ENCODE assay signal across 13 mouse cellular contexts in the genomic region with DNA sequence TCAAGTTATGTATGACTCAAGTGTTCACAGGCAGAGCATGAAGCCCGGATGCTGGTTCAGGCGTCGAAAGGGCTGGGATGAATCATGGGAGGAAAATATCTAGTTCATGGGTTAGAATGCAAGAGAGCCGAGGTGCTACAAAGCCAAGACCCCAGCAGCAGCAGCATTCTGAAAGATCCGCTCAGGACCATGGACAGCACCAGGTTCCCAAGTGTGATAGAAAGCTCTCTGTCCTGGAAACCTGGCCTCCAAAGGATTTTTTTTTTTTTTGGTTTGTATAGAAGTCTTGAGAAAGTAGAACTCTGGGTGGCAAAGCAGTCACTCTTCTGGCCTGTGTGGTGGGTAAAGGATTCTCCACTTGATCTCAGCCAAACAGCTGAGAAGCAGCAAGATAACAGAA.
A peak's percentile ranks its signal among the peaks of the same experiment; 100 is the strongest.
DNase-seq lines count a peak whose midpoint lies in the region; ATAC-seq lines count a peak whose summit lies in the region.
"Had no signal": no experiment of that assay in that cellular context is flagged by ENCODE, and none has a peak within 500 bp of the region (broad histone marks: within the 10 kb centered on the region; RNA-seq: fewer than 3 reads in every experiment).

No protein-coding gene starts in this region.

- WGBS in heart, embryonic 11.5 days (ENCODE audit: insufficient replicate concordance) = 47% methylated on average over 5 of the region's 5 CpGs
- 65% methylated on average over 5 of the region's 5 CpGs for WGBS in midbrain, embryonic 14.5 days
- 62% methylated on average over 5 of the region's 5 CpGs for WGBS in midbrain, embryonic 15.5 days
- 56% methylated on average over 5 of the region's 5 CpGs for WGBS in neural tube, embryonic 11.5 days

- no peak for ATAC-seq in heart, embryonic 11.5 days (replicated peaks; ENCODE audit: insufficient number of reproducible peaks, low FRiP score, low TSS enrichment)
- ATAC-seq in midbrain, embryonic 14.5 days (ENCODE audit: low FRiP score, low TSS enrichment) = no peak
- no peak for ATAC-seq in midbrain, embryonic 15.5 days (replicated peaks)
- ATAC-seq in neural tube, embryonic 11.5 days (ENCODE audit: insufficient read depth, low FRiP score, low TSS enrichment) = no peak
- ATAC-seq: forebrain, embryonic 16.5 days had no signal

- H3K4me1 ChIP-seq in heart, embryonic 11.5 days (ENCODE audit: control insufficient read depth, insufficient read depth, low read length) = no peaks in the 10 kb centered on the region
- H3K4me1 ChIP-seq in midbrain, embryonic 14.5 days (ENCODE audit: control insufficient read depth, insufficient read depth, low read length) = no peaks in the 10 kb centered on the region
- peaks cover 7% of the 10 kb centered on the region; the same call in 1 of the 2 replicates for H3K4me1 ChIP-seq in midbrain, embryonic 15.5 days
- no peaks in the 10 kb centered on the region for H3K4me1 ChIP-seq in neural tube, embryonic 11.5 days (ENCODE audit: control insufficient read depth, insufficient read depth, low read length)
- H3K4me1 ChIP-seq: heart, embryonic 15.5 days; limb, embryonic 15.5 days; midbrain, embryonic 12.5 days had no signal

- peak; percentile 51 for DNase-seq in heart, postnatal 4 days
- DNase-seq in midbrain, embryonic 14.5 days = peak; percentile 39
- peak; percentile 1 for DNase-seq in c-Kit-positive CD71-positive TER-119-negative erythroid progenitor cells, embryonic 14.5 days (ENCODE audit: low read depth)
- DNase-seq in neural tube, embryonic 11.5 days (ENCODE audit: low spot score) = peak; percentile 57
- no peak for DNase-seq in spleen, postnatal 14 days (ENCODE audit: low spot score in 2 of 2)
- no peak for DNase-seq in urinary bladder, postnatal 4 days (ENCODE audit: low spot score in 2 of 2)
- DNase-seq: cerebellum, postnatal 36 days had no signal

- H3K9ac ChIP-seq in heart, embryonic 11.5 days (ENCODE audit: low read depth, low read length) = no peak overlapping the region
- no peak overlapping the region for H3K9ac ChIP-seq in midbrain, embryonic 14.5 days (replicated peaks; ENCODE audit: low read length)
- no peak overlapping the region for H3K9ac ChIP-seq in midbrain, embryonic 15.5 days
- H3K9ac ChIP-seq in neural tube, embryonic 11.5 days (ENCODE audit: low read length) = no peak overlapping the region
- H3K9ac ChIP-seq: heart, embryonic 15.5 days; limb, embryonic 15.5 days; midbrain, embryonic 12.5 days had no signal

- H3K4me3 ChIP-seq in heart, embryonic 11.5 days (ENCODE audit: low read depth, low read length) = no peak overlapping the region
- no peak overlapping the region for H3K4me3 ChIP-seq in midbrain, embryonic 14.5 days (replicated peaks; ENCODE audit: low read depth, low read length)
- no peak overlapping the region for H3K4me3 ChIP-seq in midbrain, embryonic 15.5 days
- no peak overlapping the region for H3K4me3 ChIP-seq in neural tube, embryonic 11.5 days (ENCODE audit: low read depth, low read length)
- H3K4me3 ChIP-seq: heart, embryonic 15.5 days; limb, embryonic 15.5 days; midbrain, embryonic 12.5 days had no signal

- no peaks in the 10 kb centered on the region for H3K36me3 ChIP-seq in heart, embryonic 11.5 days (ENCODE audit: control insufficient read depth, insufficient read depth, low read length)
- no peaks in the 10 kb centered on the region for H3K36me3 ChIP-seq in midbrain, embryonic 14.5 days (ENCODE audit: control insufficient read depth, insufficient read depth, low read length)
- no peaks in the 10 kb centered on the region for H3K36me3 ChIP-seq in midbrain, embryonic 15.5 days (replicated peaks)
- H3K36me3 ChIP-seq in neural tube, embryonic 11.5 days (ENCODE audit: control insufficient read depth, insufficient read depth, low read length) = no peaks in the 10 kb centered on the region
- H3K36me3 ChIP-seq: heart, embryonic 15.5 days; limb, embryonic 15.5 days; midbrain, embryonic 12.5 days had no signal

- no peak overlapping the region for H3K4me2 ChIP-seq in heart, embryonic 11.5 days
- no peak overlapping the region for H3K4me2 ChIP-seq in midbrain, embryonic 14.5 days (ENCODE audit: low read length)
- H3K4me2 ChIP-seq in midbrain, embryonic 15.5 days = no peak overlapping the region
- no peak overlapping the region for H3K4me2 ChIP-seq in neural tube, embryonic 11.5 days (ENCODE audit: low read depth)
- H3K4me2 ChIP-seq: heart, embryonic 15.5 days; limb, embryonic 15.5 days; midbrain, embryonic 12.5 days had no signal

- no peak overlapping the region for H3K27ac ChIP-seq in heart, embryonic 11.5 days (ENCODE audit: low read depth, low read length)
- no peak overlapping the region for H3K27ac ChIP-seq in midbrain, embryonic 14.5 days (replicated peaks; ENCODE audit: low read depth, low read length)
- no peak overlapping the region for H3K27ac ChIP-seq in midbrain, embryonic 15.5 days
- no peak overlapping the region for H3K27ac ChIP-seq in neural tube, embryonic 11.5 days (ENCODE audit: low read depth, low read length)
- H3K27ac ChIP-seq: heart, embryonic 15.5 days; limb, embryonic 15.5 days; midbrain, embryonic 12.5 days had no signal

- H3K9me3 ChIP-seq in heart, embryonic 11.5 days (replicated peaks; ENCODE audit: control insufficient read depth, low read length) = no peaks in the 10 kb centered on the region
- H3K9me3 ChIP-seq in midbrain, embryonic 14.5 days (ENCODE audit: control insufficient read depth, low read length) = no peaks in the 10 kb centered on the region
- no peaks in the 10 kb centered on the region for H3K9me3 ChIP-seq in midbrain, embryonic 15.5 days
- no peaks in the 10 kb centered on the region for H3K9me3 ChIP-seq in neural tube, embryonic 11.5 days (ENCODE audit: control insufficient read depth, low read length)
- H3K9me3 ChIP-seq: heart, embryonic 15.5 days; limb, embryonic 15.5 days; midbrain, embryonic 12.5 days had no signal

- no peaks in the 10 kb centered on the region for H3K27me3 ChIP-seq in heart, embryonic 11.5 days (ENCODE audit: control insufficient read depth, insufficient read depth, low read length)
- H3K27me3 ChIP-seq in midbrain, embryonic 14.5 days (ENCODE audit: control insufficient read depth, insufficient read depth, low read length) = no peaks in the 10 kb centered on the region
- no peaks in the 10 kb centered on the region for H3K27me3 ChIP-seq in midbrain, embryonic 15.5 days (replicated peaks)
- H3K27me3 ChIP-seq in neural tube, embryonic 11.5 days (ENCODE audit: control insufficient read depth, insufficient read depth, low read length) = no peaks in the 10 kb centered on the region
- H3K27me3 ChIP-seq: heart, embryonic 15.5 days; limb, embryonic 15.5 days; midbrain, embryonic 12.5 days had no signal

Comparison
In these comparisons a context has a peak if more than half of its experiments do, and no peak if none do; other contexts are left out.
1. DNase-seq: peak in heart, postnatal 4 days (single experiment), midbrain, embryonic 14.5 days (single experiment), c-Kit-positive CD71-positive TER-119-negative erythroid progenitor cells, embryonic 14.5 days (single experiment) and neural tube, embryonic 11.5 days (single experiment); none in spleen, postnatal 14 days (0 of 2) and urinary bladder, postnatal 4 days (0 of 2).